Mouse (Mus musculus) heart, postnatal 0 days (tissue): Measurements from ENCODE around the gene Mecr.

ENCODE experiments used
- CTCF ChIP-seq: IDR thresholded peaks from 2 replicates; pipeline ENCODE4 v1.5.1; 2016; ENCODE audit warnings: antibody characterized with exemption, control low read depth, low read depth
- EP300 ChIP-seq: IDR thresholded peaks from 2 replicates; pipeline ENCODE4 v1.6.1; 2016; ENCODE audit warnings: antibody characterized with exemption, low read depth

- no peak for TF ChIP-seq EP300
- no peak for TF ChIP-seq CTCF
Observed at GRCm38 (mm10) chr4:131875242-131875641, 32.0 kb downstream of the Mecr start.
